Mouse (Mus musculus) myocyte (in vitro differentiated cells): ENCODE data around the gene Tnfsf18.

ENCODE experiments used
- CEBPB ChIP-seq: IDR thresholded peaks from 2 replicates; pipeline ENCODE4 v1.6.1; 2011; ENCODE audit warnings: mild to moderate bottlenecking, moderate library complexity; ENCODE audit not compliant: poor library complexity, insufficient read depth, severe bottlenecking
- E2F4 ChIP-seq: IDR thresholded peaks from one replicate; pipeline ENCODE4 v1.6.1; 2011; ENCODE audit warnings: mild to moderate bottlenecking, control low read depth, moderate library complexity; ENCODE audit not compliant: insufficient read depth
- POLR2A ChIP-seq: IDR thresholded peaks from one replicate; pipeline ENCODE4 v1.6.1; 2011; ENCODE audit warnings: low read depth, mild to moderate bottlenecking, control low read depth, moderate library complexity; ENCODE audit not compliant: insufficient read length
- POLR2AphosphoS2 ChIP-seq: IDR thresholded peaks from one replicate; pipeline ENCODE4 v1.6.1; 2011; ENCODE audit warnings: low read depth, control low read depth; ENCODE audit not compliant: insufficient read length
- REST ChIP-seq: IDR thresholded peaks from one replicate; pipeline ENCODE4 v1.6.1; 2011; ENCODE audit warnings: mild to moderate bottlenecking, control low read depth, moderate library complexity; ENCODE audit not compliant: insufficient read depth, insufficient read length
- SRF ChIP-seq: IDR thresholded peaks from one replicate; pipeline ENCODE4 v1.6.1; 2011; ENCODE audit warnings: low read depth; ENCODE audit not compliant: control insufficient read depth, insufficient read length
- TCF12 ChIP-seq: IDR thresholded peaks from one replicate; pipeline ENCODE4 v1.6.1; 2011; ENCODE audit warnings: mild to moderate bottlenecking, control low read depth; ENCODE audit not compliant: poor library complexity, insufficient read depth, severe bottlenecking
- USF1 ChIP-seq: IDR thresholded peaks from one replicate; pipeline ENCODE4 v1.6.1; 2011; ENCODE audit warnings: low read depth, mild to moderate bottlenecking, control low read depth, moderate library complexity

DNA sequence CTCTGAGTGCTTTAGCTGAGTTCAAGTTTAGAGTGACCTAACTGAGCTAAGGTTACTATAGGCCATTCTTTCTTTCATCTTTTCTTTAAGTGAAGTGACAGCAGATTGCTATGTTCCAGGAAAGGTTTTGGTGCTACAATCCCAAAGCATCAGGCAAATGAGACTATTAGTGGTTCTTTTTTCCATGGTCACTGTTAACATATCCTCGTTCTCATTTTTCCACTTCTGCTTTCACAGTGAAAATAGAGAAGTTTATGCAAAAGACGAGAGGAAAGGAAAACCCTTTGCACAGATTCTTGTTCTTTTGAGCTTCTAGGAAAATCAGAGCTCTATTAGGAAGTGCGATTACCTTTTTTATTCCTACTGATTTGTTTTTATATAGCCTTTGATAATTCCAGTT lies 22.9 kb downstream of the Tnfsf18 start:
- TF ChIP-seq POLR2A: no peak
- TF ChIP-seq REST: no peak
- TF ChIP-seq SRF: no peak
- no peak for TF ChIP-seq E2F4
- TF ChIP-seq USF1: no peak
- TF ChIP-seq TCF12: no peak
- no peak for TF ChIP-seq POLR2AphosphoS2
- no peak for TF ChIP-seq CEBPB
